Comparison of ENCODE assay signal across 7 mouse cellular contexts in the genomic region with DNA sequence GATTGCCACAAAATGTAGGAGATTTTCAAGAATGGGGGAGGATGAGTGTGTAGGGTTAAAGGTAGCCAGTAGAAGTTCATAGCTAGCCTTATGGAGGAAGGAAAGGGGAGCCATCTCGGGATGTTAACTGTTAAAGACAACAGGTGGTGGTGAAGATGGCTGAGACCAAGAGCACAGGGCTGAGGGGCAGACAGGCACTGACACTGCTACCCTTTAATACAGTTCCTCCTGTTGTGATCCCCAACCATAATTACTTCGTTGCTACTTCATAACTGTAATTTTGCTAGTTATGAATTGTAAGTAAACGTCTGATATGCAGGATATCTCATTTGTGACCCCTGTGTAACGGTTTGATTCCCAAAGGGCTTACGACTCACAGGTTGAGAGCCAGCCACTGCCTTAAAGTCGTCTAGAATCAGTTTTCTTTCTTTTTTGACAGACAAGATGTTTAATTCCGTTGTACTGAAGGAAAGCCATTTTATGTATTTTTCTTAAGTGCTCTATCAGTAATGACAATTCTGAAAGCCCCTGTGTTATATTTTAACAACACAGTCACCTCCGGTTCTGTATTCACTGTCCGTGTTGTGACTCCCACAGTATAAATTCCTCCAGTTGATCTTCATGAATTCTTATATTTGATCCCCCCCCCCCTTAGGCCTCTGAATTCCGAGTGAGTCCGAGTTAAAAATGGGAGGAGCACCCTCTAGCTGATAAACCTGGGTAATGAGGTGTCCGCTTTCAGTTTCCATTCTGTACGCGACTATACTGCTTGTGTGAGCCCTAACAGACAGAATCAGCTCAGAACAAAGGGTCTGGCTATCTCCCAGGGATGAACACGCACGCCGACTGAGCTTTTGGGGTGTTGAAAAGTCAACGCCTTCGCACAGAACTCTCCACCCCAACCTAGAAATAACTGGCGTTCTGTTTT. TPM values are rescaled to one million over a fixed set of nuclear protein-coding genes. Genes with fewer than 3 reads are reported as not detected.
DNase-seq lines count a peak whose midpoint lies in the region; ATAC-seq and TF ChIP-seq lines count a peak whose summit lies in the region.

No protein-coding gene starts in this region.

- ATAC-seq in lung, embryonic 14.5 days (ENCODE audit: insufficient read depth): peak; percentile 29; the same call in 1 of the 2 replicates
- peak; percentile 46 for ATAC-seq in hindbrain, embryonic 13.5 days (ENCODE audit: low FRiP score)
- peak; percentile 32 for ATAC-seq in megakaryocyte progenitor cell, adult 5-6 weeks (replicated peaks; ENCODE audit: poor library complexity)

- WGBS in lung, embryonic 14.5 days: 14% methylated on average over 20 of the region's 20 CpGs
- 21% methylated on average over 20 of the region's 20 CpGs for WGBS in hindbrain, embryonic 13.5 days

- TF ChIP-seq CTCF in lung, embryonic 14.5 days (IDR thresholded peaks at IDR 0.05; ENCODE audit: low read depth): no peak

- peak overlapping the region; percentile 78 for H3K4me2 ChIP-seq in lung, embryonic 14.5 days
- H3K4me2 ChIP-seq in hindbrain, embryonic 13.5 days: peak overlapping the region; percentile 99

- peak overlapping the region; percentile 99 for H3K27ac ChIP-seq in lung, embryonic 14.5 days (ENCODE audit: low read depth)
- H3K27ac ChIP-seq in hindbrain, embryonic 13.5 days: peak overlapping the region; percentile 99

- peak overlapping the region; percentile 92 for H3K9ac ChIP-seq in lung, embryonic 14.5 days
- peak overlapping the region; percentile 91 for H3K9ac ChIP-seq in hindbrain, embryonic 13.5 days

- peak; percentile 70 for DNase-seq in lung, embryonic 14.5 days
- DNase-seq in lung, postnatal 14 days: no peak
- DNase-seq in cerebellum, adult 9-11 months: peak; percentile 24
- DNase-seq in left cerebral cortex, adult 9 months (ENCODE audit: low spot score in 2 of 2): no peak
- no peak for DNase-seq in retina, embryonic 14.5 days (ENCODE audit: low spot score)

- peak overlapping the region; percentile 94 for H3K4me3 ChIP-seq in lung, embryonic 14.5 days (ENCODE audit: low read depth, low read length)
- H3K4me3 ChIP-seq in hindbrain, embryonic 13.5 days: peak overlapping the region; percentile 88

- H3K9me3 ChIP-seq in lung, embryonic 14.5 days (ENCODE audit: low read depth, low read length): no peaks in the 10 kb centered on the region
- H3K9me3 ChIP-seq in hindbrain, embryonic 13.5 days: no peaks in the 10 kb centered on the region

- no peaks in the 10 kb centered on the region for H3K27me3 ChIP-seq in lung, embryonic 14.5 days (ENCODE audit: insufficient read depth, low read length)
- H3K27me3 ChIP-seq in hindbrain, embryonic 13.5 days: no peaks in the 10 kb centered on the region

- H3K4me1 ChIP-seq in lung, embryonic 14.5 days (ENCODE audit: insufficient read depth): peaks cover 6% of the 10 kb centered on the region; the same call in 1 of the 2 replicates
- H3K4me1 ChIP-seq in hindbrain, embryonic 13.5 days (replicated peaks): peaks cover 38% of the 10 kb centered on the region

- H3K36me3 ChIP-seq in lung, embryonic 14.5 days (ENCODE audit: insufficient read depth): peaks cover 28% of the 10 kb centered on the region
- H3K36me3 ChIP-seq in hindbrain, embryonic 13.5 days: peaks cover 25% of the 10 kb centered on the region

RNA-seq across cellular contexts. Expression of a gene that starts 0.7 kb away (rescaled TPM):
- 30.0 and 34.3 TPM in 2 replicates for polyA plus RNA-seq in lung, embryonic 14.5 days (2014; fragmentation: Nextera tagmentation; extraction: Ambion mirVana)
- polyA plus RNA-seq in hindbrain, embryonic 13.5 days (2015; fragmentation: Nextera tagmentation; extraction: Ambion mirVana): 30.6 and 33.0 TPM in 2 replicates
- total RNA-seq in megakaryocyte progenitor cell, adult 5-6 weeks (2015): 23.1 and 25.2 TPM in 2 replicates
- 10.1 and 11.2 TPM in 2 replicates for total RNA-seq in megakaryocyte progenitor cell, adult 5-6 weeks (2017)

RNA-seq across cellular contexts. Expression of a gene that starts 12.0 kb away (rescaled TPM):
- polyA plus RNA-seq in lung, embryonic 14.5 days (2014; fragmentation: Nextera tagmentation; extraction: Ambion mirVana): 78.8 and 80.2 TPM in 2 replicates
- 64.6 and 68.9 TPM in 2 replicates for polyA plus RNA-seq in hindbrain, embryonic 13.5 days (2015; fragmentation: Nextera tagmentation; extraction: Ambion mirVana)
- total RNA-seq in megakaryocyte progenitor cell, adult 5-6 weeks (2015): 44.4 and 53.5 TPM in 2 replicates
- 31.9 and 38.4 TPM in 2 replicates for total RNA-seq in megakaryocyte progenitor cell, adult 5-6 weeks (2017)

RNA-seq across cellular contexts. Expression of a gene that starts 12.0 kb away (rescaled TPM):
- polyA plus RNA-seq in lung, embryonic 14.5 days (2014; fragmentation: Nextera tagmentation; extraction: Ambion mirVana): 825 and 884 TPM in 2 replicates
- 648 and 656 TPM in 2 replicates for polyA plus RNA-seq in hindbrain, embryonic 13.5 days (2015; fragmentation: Nextera tagmentation; extraction: Ambion mirVana)
- total RNA-seq in megakaryocyte progenitor cell, adult 5-6 weeks (2015): 1,814 and 1,841 TPM in 2 replicates
- total RNA-seq in megakaryocyte progenitor cell, adult 5-6 weeks (2017): 1,690 and 2,042 TPM in 2 replicates

RNA-seq across cellular contexts. Expression of a gene that starts 15.4 kb away (rescaled TPM):
- polyA plus RNA-seq in lung, embryonic 14.5 days (2014; fragmentation: Nextera tagmentation; extraction: Ambion mirVana): 33.8 and 34.3 TPM in 2 replicates
- polyA plus RNA-seq in hindbrain, embryonic 13.5 days (2015; fragmentation: Nextera tagmentation; extraction: Ambion mirVana): 30.7 and 34.7 TPM in 2 replicates
- 12.7 and 14.2 TPM in 2 replicates for total RNA-seq in megakaryocyte progenitor cell, adult 5-6 weeks (2015)
- 12.5 and 14.5 TPM in 2 replicates for total RNA-seq in megakaryocyte progenitor cell, adult 5-6 weeks (2017)

RNA-seq across cellular contexts. Expression of a gene that starts 22.5 kb away (rescaled TPM):
- polyA plus RNA-seq in lung, embryonic 14.5 days (2014; fragmentation: Nextera tagmentation; extraction: Ambion mirVana): 11.3 and 14.9 TPM in 2 replicates
- polyA plus RNA-seq in hindbrain, embryonic 13.5 days (2015; fragmentation: Nextera tagmentation; extraction: Ambion mirVana): 50.4 and 51.6 TPM in 2 replicates
- 8.4 and 10.6 TPM in 2 replicates for total RNA-seq in megakaryocyte progenitor cell, adult 5-6 weeks (2015)
- 1.6 and 1.8 TPM in 2 replicates for total RNA-seq in megakaryocyte progenitor cell, adult 5-6 weeks (2017)

Comparison
In these comparisons a context has a peak if more than half of its experiments do, and no peak if none do; other contexts are left out.
1. DNase-seq: peak in lung, embryonic 14.5 days (single experiment) and cerebellum, adult 9-11 months (single experiment); none in lung, postnatal 14 days (single experiment), left cerebral cortex, adult 9 months (0 of 2) and retina, embryonic 14.5 days (single experiment).
2. Peak in every context shown above with its lines, with median percentiles within 50 percentile points of each other: ATAC-seq.